Mouse (Mus musculus) hindlimb bud, embryonic 11.5 days (tissue): ENCODE results near the gene Kif2c.
A peak's percentile ranks its signal among the peaks of the same experiment; 100 is the strongest.
"Not testable (repeated sequence)": the region's sequence is repeated elsewhere in the genome, so short reads cannot be mapped to it uniquely, and the experiment has no call there.

Source experiments
- DNase-seq: peaks from one replicate; pipeline ENCODE4 v3.0.0-alpha.2; 2012; ENCODE audit warnings: low read depth, low spot score; ENCODE audit errors: extremely low spot score

Gene Kif2c

DNA sequence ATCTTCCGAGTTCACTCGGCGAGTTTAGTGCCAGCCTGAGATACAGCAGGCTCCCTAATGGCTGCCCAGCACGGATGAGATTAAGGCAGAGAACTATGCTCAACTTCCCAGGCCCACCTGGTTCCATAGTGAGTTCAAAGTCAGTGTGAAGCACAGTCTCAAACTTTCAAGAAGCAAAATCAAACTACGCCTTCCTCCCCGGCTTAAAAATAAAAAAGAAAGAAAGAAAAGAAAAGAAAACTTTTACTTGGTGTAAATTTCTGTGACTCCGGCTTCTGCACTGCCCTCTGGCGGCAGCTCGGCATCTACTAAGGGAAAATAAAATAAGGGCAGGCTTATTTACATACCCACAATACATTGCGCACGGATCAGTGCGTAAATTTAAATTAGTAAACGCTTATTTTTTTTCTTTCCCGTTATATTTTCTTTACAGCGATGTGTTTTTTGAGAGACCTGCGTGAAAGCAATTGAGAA lies 7.0 kb upstream of the Kif2c start:
- no peak for DNase-seq

DNA sequence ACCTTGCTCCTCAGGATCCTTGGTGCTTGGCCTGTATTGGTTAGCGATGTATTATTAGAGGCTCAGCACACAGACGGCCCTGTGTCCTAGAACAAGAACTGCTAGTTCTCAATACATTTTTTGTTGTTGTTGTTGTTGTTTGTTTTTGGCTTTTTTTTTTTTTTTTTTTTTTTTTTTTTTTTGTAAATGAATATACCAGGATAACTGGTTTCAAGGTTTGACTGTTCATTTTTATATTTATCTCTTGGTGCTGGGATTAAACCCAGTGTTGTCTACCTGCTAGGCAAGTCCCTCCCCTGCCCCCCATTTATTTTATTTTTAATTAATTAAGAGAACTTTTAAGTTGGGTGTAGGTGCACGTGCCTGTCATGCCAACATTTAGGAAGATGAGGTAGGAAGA lies 6.5 kb upstream of the Kif2c start:
- DNase-seq = no peak

DNA sequence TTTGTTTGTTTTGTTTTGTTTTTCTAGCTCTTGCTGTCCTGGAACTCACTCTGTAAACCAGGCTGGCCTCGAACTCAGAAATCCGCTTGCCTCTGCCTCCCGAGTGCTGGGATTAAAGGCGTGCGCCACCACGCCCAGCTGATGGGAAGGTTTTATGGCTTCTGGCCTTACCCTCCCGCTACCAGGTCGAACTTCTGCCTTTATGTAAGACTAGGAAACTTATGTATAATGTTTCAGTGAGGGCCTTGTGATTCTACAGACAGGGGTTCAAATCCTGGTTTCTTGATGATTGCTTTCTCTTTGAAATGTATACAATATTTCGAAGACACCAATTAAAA lies 289 bp upstream of the Kif2c start:
- DNase-seq = not testable (repeated sequence)

DNA sequence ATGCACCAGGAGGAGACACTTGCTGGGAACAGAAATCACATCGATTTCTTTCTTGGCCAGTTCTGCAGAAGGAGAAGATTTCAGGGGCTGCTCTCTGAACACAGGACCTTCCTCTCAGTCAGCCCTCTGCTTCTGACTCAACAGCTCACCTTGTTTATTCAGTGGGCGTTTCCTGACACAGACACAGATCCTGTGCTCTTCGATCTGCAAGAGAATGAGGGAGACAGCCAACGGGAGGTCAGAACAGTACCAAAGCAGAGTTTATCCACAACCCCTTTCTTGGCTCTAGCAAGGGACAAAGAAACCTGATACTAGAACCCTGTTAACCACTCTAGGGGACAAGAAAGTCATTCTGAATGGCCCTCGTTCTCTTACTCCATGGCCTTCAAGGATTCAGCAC lies 12.5 kb downstream of the Kif2c start:
- no peak for DNase-seq

DNA sequence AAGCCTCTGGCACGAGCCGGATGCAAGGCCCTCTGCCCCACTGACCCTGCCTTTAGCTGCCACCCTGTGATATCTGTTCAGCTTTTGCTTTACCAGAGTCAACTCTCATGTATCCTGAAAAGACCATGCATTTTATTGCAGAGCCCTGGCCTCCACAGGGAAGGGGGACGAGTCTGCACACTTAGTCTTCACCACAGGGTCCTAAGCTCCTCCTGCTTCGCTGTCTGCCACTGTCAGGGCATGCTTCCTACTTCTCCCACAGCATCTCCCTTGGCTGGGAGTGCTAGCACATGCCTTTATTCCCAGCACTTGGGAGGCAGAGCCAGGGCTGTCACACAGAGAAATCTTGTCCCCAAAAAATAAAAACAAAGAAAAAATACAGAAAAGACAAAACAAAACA lies 21.3 kb downstream of the Kif2c start:
- no peak for DNase-seq

DNA sequence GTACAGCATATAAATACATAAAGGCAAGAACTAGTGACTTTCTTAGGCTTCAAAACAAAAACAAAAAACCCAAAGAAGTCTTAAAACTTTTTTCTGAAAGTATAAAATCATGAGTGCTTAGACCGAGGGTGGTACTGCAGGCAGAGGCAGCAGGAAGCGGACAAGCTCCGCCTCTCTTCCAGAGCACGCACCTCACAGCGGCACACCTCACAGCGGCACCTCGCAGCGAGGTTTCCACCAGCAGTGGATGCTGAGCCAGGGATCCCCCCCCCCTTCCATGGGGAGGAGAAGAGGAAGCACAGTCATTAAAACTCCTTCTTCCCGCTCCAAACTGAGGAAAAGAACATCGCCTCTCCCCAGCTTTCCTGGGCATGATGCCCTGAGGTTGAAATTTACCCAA lies 22.8 kb downstream of the Kif2c start:
- DNase-seq = no peak

DNA sequence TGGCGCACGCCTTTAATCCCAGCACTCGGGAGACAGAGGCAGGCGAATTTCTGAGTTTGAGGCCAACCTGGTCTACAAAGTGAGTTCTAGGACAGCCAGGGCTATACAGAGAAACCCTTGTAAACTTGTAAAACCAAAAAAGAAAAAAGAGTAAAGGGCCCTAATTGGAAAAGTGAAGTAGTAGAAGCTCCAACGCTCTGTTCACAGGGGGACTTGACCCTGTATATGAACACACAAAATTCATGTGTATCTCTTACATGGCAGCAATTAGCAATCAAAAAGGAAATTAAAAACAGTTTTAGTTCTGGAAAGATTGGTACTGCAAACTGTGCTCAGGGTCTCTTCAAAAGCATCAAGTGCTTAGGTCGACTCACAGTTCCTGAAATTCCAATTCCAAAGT lies 26.1 kb downstream of the Kif2c start:
- no peak for DNase-seq

DNA sequence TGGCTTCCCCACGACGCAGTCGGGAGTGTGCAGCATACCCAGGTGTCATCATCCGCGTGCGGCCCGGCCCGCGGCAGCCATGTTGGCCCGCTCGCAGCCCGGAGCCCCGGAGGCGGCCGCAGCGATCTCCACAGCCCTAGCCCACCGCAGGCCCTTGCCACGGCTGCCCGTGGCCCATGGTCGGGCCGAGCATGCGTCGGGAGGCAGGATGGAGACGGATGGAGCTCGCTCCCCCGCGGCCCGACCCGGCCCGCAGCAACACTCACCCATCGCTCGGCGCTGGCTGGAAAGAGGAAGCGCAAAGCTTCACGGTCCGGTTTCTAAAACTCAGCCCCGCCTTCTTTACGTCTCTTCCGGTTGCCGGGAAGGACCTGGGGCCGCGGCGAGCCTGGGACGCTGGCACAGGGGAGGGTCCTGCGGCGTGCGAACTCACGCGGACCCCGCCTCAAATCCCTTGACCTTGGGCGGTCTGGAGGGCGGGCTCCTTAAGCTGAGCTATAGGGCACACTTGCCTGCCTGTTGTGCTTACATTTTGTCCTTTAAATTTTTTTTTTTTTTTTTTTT lies 26.6 kb downstream of the Kif2c start, which contains the start of gene Rps8:
Gene Rps8, minus strand, starts transcription at position 452 of the 564 bp plus-strand sequence.
- peak; percentile 56 for DNase-seq

DNA sequence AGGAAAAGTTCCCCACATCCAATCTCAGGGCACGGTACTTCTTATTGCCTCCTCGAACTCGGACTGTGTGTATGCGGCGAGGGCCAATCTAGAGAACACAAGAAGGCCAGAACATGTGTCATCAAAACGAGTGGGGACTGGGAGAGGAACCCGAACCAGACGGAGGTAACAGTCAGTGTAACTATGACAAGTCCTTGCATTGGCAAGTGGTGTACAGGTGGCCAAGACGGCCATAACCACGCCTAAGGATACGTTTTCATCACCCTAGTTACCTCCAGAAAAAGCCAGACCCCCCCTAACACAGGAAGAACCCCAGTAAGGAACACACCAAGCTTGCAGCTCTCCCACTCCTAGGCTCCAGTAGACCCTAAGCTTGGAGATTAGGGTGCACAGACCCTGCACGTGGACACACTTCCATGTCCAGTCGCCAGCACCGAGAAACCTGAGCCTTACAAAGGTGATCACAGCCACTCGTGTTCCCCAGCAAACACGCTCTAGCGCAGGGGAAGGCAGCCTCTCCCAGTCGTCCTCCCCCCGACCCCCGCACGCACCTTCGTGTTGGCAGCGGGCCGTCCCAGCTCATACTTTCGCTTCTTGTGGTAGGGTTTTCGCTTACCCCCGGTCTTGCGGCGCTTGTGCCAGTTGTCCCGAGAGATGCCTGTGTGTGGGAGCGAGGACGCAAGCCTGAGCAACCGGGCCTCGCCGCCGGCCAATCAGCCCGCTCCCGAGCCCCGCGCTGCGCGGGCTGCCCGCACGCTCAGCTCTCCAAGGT lies 27.2 kb downstream of the Kif2c start:
- DNase-seq = no peak

DNA sequence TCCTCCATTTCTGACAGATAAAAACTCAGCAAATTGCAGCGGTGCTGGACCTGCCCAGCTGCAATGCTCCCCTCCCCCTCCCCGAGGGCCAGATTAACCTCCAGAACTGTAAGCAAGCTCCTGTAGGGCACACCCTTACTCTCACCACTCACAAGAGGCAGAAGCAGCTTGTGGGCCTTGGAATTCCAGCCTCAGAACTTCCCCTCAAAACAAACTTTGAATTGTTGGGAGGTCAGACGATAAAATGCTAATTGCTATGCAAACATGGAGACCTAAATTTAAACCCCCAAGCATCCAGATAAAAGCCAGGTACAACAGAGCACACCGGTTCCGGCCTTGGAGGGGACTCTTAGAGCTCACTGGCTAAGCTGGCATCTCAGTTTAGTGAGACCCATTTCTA lies 29.7 kb downstream of the Kif2c start:
- DNase-seq = no peak

DNA sequence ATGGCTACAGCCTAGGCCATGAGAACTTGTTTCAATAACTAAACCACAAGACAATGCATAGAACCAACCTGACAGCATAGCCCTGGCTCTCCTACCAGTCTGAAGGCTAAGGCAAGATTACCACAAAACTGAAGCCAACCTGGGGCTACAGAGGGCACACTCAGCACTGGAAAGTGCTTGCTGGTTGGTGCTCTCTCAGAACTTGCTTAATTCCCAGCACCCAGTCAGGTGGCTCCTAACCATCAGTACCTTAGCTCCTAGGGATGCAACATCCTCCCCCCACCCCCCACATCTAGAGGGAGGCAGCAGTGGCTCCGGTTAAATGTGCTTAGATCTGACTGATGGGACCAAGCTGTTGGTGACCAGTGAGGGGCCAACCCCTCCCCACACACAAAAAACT lies 31.0 kb downstream of the Kif2c start:
- DNase-seq = no peak

DNA sequence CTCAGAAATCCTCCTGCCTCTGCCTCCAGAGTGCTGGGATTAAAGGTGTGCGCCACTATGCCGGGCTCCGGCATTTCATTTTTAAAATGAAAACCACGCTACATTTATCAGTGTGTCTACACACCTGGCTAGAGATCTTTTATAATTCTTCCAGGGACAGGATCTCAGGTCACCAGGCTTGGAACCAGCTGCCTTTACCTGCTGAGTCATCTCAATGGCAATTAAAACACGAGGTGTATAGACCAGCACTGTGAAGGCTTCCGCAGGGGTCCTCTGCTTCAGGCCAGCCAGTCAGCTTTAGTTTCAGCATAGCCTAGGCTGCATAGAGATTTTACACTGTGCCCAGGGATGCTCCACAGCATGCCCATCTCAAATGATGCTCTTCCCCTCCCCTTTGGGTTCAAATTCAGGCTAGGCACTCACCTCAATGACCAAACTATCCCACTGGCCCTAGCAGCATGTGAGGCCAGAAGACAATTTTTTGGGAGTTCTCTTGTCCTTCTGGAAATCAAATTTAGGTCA lies 32.2 kb downstream of the Kif2c start:
- DNase-seq = no peak

DNA sequence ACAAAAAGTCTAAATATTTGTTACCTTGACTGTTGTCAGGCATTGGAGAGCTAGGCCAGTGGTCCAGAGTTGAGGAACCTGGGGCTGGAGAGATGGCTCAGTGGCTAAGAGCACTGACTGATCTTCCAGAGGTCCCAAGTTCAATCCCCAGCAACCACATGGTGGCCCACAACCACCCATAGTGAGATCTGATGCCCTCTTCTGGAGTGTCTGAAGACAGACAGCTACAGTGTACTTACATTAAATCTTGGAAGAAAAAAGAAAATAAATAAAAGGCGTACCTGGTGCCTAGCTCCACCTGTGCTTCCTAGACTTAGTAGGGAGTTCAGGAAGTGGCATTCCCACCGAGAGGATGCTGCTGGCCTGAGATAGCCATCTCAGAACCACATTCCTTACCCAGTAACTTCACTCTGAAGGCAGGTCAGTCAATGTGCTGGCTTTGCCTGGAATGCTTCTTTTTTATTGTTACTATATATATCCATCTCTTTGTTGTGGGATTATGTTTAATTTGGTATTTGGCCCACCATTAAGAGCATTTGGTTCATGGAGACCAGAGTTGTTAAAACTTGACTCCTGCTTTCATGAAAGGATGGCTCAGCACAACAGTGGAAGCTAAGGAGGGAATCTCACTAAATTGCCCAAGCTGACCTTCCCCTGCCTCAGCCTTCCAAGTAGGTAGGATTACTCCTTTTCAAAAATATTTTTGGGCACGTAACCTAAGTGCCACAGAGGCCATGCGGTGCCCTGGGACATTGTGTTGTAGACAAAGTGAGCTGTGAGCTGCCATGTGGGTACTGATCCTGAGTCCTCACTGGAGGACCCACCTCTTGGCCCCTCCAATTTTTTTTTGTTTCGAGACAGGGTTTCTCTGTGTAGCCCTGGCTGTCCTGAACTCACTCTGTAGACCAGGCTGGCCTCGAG lies 32.9 kb downstream of the Kif2c start:
- DNase-seq = no peak

DNA sequence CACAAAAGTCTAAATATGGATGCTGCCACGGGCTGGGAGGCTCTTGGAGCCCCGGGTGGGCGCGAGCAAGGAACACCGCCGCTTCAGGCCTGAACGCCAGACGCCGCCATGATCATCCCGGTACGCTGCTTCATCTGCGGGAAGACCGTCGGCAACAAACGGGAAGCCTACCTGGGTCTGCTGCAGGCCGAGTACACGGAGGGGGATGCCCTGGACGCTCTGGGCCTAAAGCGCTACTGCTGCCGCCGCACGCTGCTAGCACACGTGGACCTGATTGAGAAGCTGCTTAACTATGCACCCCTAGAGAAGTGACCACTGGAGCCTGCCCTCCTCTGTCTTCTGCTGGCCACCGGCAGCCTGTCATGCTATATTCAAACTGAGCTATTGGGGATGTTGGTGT lies 33.6 kb downstream of the Kif2c start:
- DNase-seq = no peak

DNA sequence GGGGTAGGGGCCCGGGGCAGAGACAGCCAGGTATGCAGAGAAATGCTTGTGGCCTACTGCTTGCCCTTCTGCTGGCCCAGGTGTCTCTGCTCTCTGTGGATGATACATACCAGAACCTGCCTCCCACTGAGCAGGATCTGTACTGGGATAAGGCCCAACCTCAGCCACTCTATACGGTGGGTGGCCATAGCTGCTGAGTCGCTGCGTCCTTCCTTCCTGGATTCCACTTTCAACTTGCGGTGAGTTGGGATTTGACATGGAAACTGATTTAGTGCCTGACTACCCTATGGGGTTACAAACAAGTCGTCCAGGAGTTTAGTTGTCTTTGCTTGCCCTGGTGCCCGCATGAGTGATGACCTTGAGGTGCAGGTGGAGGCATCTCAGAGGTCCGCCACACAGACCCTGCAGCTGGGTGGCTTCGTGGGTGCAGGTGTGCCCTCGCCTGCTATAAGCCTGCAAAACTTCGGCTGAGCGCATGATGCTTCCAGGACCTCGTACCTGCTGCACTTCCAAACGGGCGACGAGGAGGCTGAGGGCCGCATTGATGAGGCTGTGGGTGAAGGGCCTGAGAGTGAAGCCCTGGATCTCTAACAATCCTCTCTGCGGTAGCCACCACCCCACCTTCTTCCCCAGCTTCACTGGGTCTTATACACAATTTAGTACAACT lies 34.3 kb downstream of the Kif2c start:
- no peak for DNase-seq

DNA sequence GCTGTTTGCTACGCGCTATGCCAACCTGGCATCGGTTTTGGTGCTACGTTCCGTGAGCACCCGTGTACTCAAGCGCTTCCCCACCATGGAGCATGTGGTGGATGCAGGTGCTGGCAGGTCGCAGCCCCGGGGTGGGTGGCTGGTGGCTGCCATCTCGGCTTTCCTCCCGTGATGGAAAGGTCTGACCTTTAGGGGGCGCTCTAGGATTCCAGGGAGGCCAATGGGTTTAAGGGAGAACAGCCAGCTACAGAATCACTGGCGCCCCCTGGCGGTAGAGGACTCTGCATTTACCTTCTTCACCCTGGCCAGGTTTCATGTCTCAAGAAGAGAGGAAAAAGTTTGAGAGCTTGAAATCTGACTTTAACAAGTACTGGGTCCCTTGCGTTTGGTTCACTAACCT lies 36.3 kb downstream of the Kif2c start:
- DNase-seq = peak; percentile 88

DNA sequence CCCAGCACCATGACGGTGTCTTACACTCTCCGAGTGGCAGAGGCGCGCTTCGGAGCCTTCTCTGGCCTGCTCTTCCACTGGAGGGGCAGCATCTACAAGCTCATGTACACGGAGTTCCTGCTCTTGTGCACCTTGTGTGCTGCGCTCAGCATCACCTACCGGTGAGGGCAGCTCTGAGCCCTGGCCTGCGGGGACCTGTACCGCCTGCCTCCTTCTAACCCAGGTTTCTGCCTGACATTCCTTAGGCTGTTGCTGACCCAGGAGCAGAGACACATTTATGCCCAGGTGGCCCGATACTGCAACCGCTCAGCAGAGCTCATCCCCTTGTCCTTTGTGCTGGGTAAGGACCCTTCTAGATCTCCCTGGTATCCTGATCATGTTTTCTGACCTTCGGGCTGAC lies 37.2 kb downstream of the Kif2c start:
- DNase-seq = no peak

DNA sequence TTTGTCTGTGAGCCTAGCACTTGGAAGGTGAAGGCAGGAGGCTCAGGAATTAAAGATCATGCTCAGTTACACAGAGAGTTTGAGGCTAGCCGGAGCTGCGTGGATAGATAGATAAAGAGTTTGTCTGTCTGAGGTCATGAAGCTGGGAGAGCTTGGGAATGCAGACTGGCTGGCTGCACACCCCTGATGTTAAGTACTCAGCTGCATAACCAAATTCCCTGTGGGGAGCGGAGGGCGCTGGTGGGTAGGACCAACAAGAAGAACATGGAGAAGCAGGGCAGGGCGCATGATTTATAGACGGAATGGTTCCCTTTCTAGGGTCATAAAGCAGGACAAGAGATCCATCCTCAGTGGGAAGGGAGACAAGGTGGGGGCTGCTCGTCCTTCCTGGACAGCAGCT lies 39.4 kb downstream of the Kif2c start:
- DNase-seq = no peak

DNA sequence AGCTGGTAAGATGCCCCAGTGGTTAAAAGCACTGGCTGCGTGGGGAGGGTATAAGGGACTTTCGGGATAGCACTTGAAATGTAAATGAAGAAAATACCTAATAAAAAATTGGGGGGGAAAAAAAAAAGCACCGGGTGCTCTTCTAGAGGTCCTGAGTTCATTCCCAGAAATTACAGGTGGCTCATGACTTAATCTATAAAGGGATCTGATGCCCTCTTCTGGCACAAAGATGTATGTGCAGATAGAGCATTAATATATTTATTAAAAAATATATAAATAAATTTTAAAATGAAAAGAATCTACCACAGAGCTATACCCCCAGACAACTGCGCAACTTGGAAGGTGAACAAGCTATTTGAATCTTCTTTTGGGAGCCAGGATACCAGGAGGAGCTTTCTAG lies 41.8 kb downstream of the Kif2c start:
- DNase-seq = no peak

DNA sequence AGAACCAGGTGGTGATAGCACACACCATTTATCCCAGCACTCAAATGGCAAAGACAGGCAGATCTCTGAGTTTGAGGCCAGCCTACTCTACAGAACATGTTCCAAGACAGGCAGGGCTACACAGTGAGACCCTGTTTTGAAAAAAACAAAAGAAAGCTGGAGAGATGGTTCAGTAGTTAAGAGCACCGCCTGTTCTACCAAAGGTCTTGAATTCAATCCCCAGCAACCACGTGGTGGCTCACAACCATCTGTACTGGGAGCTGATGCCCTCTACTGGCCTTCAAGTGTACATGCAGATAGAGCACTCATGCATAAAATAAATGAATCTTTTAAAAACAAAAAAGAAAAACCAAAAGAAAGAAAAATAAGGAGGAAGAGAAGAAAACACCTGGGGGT lies 43.2 kb downstream of the Kif2c start:
- DNase-seq = no peak
